Mouse (Mus musculus): ENCODE measurements around the gene Fsip2.

DNA sequence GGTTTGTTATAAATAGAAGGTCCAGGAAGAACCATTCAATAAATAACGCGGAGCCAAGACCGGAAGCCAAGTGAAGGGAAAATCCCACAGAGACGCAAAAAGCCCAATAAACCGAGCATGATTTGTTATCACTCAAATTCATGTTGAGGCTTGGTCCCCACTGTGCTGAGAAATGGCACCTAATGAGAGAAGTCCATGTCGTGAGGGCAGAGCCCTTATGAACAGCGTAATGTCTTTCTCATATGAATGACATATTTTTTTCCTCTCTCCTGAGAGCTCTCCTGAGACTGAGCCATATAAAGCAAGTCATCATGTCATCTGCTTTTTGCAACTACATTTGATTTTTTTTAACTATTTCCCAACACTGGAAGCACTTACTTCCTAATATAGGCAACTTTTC lies 82.4 kb downstream of the Fsip2 start:
- TF ChIP-seq CTCF (IDR thresholded peaks at IDR 0.05; ENCODE audit: control insufficient read depth, insufficient read depth, low read length) (no peak), POLR2A (IDR thresholded peaks at IDR 0.05; ENCODE audit: borderline replicate concordance, control insufficient read depth, low read depth, low read length) (no peak)
